Comparison of ENCODE assay signal across 8 mouse cellular contexts in the genomic region with DNA sequence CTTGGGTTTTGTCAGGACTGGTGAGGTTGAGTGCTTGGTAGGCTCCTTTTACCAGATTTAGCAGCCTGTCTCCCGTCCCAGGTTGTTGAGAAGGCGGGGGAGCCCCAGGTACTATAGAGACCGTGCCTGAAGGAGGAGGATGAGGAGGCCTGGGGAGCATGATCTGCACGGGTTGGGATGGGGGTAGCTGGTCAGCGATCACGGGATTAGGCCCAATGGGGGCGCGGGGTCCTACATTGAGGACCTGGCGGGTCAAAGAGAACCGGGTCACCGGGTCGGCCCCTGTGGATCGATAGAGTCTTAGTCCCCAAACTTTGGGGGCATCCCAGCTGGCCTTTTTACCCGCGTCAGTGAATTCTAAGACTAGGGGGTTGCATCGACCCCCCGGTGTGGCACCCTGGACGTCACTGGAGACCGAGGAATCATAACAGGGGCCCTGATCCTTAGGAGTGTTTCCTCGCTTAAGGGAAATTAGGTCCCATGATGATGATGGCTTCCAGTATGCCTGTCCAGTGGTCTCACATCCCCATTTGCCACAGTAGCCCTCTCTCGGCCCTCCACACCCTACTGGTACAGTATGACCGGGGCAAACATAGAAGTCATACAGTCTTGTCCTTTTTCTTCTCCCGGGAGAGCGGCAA. TPM values are rescaled to one million over a fixed set of nuclear protein-coding genes. Genes with fewer than 3 reads are reported as not detected.
DNase-seq lines count a peak whose midpoint lies in the region; TF ChIP-seq lines count a peak whose summit lies in the region.
"Not testable (repeated sequence)": the region's sequence is repeated elsewhere in the genome, so short reads cannot be mapped to it uniquely, and the experiment has no call there.

No protein-coding gene starts in this region.

- TF ChIP-seq POLR2A in cerebellum, adult 2 months (IDR thresholded peaks at IDR 0.05; ENCODE audit: borderline replicate concordance, insufficient read depth, low read length), result not testable (repeated sequence)

- H3K4me3 ChIP-seq in cerebellum, adult 2 months (replicated peaks; ENCODE audit: insufficient read depth, low read depth, low read length); gastrocnemius, adult 2 months: not testable (repeated sequence)

- H3K4me1 ChIP-seq in cerebellum, adult 2 months (ENCODE audit: control insufficient read depth, insufficient read depth, low read length), result not testable (repeated sequence)

- intact Hi-C loops in gastrocnemius, adult 2 months (cut with DNase I); heart, postnatal 25 days (cut with DNase I); left cerebral cortex, postnatal 36 days (cut with DNase I): not testable (repeated sequence)

- H3K27ac ChIP-seq in cerebellum, adult 2 months (ENCODE audit: insufficient read depth, low read length); gastrocnemius, adult 2 months: not testable (repeated sequence)

- WGBS in cerebellum, adult 2 months, result 98% methylated on average over 20 of the region's 24 CpGs

- not testable (repeated sequence) for H3K27me3 ChIP-seq in cerebellum, adult 2 months (ENCODE audit: control insufficient read depth, insufficient read depth, low read length)

- TF ChIP-seq CTCF in cerebellum, adult 2 months (IDR thresholded peaks at IDR 0.05; ENCODE audit: borderline replicate concordance, insufficient read depth, low read depth, low read length); gastrocnemius, adult 2 months (IDR thresholded peaks at IDR 0.05): not testable (repeated sequence)

- DNase-seq in CD8-positive naive resting alpha-beta T cell, adult 2 months (ENCODE audit: low read depth in 2 of 2, low spot score in 2 of 2), result peak; percentile 49 to 63
- DNase-seq in cerebellum, adult 2 months, result peak; percentile 61 to 73
- peak; percentile 64 for DNase-seq in gastrocnemius, adult 2 months
- peak; percentile 69 for DNase-seq in heart, postnatal 25 days (ENCODE audit: low spot score)
- DNase-seq in layer of hippocampus, adult 8-10 months (ENCODE audit: low spot score in 2 of 2), result peak; percentile 64 to 80
- peak; percentile 53 to 63 for DNase-seq in left cerebral cortex, postnatal 36 days (ENCODE audit: low spot score in 2 of 2)
- peak; percentile 60 for DNase-seq in right cerebral cortex, postnatal 14 days
- DNase-seq in thymus, postnatal 14 days, result peak; percentile 51

RNA-seq across cellular contexts. Expression of a gene that starts 27.7 kb away (rescaled TPM):
- polyA plus RNA-seq in cerebellum, adult 2 months (2012; rRNA removed), result 41.5 and 42.8 TPM in 2 replicates
- total RNA-seq in gastrocnemius, adult 2 months (2021), result 10 to 100 TPM; 62.5 to 93.2 TPM
- total RNA-seq in heart, postnatal 25 days (2021), result 100 to 1,000 TPM; 114 to 123 TPM
- total RNA-seq in layer of hippocampus, adult 8-10 months (2022), result 10 to 100 TPM; 40.5 to 44.8 (median 41.6) TPM
- total RNA-seq in left cerebral cortex, postnatal 36 days (2021), result 10 to 100 TPM; 41.6 to 43.1 TPM
